Mouse (Mus musculus) layer of hippocampus, adult 11-12 months (tissue): Measurements from ENCODE around the gene Mphosph6.
A peak's percentile ranks its signal among the peaks of the same experiment; 100 is the strongest.

ENCODE experiments used
- DNase-seq: peaks from one replicate; pipeline ENCODE4 v3.0.0; 2022; ENCODE audit warnings: low spot score

Mphosph6 gene

GRCm38 (mm10) chr8:117801443-117802298 is at the start of gene Mphosph6:
TSS of gene Mphosph6 (minus strand) at chr8:117801943.
- DNase-seq, result peak; percentile 98

GRCm38 (mm10) chr8:117850420-117850819 is 48.7 kb upstream of the Mphosph6 start:
- no peak for DNase-seq

GRCm38 (mm10) chr8:117847865-117848264 is 46.1 kb upstream of the Mphosph6 start:
- DNase-seq, result no peak

- DNase-seq, result no peak
Measured at GRCm38 (mm10) chr8:117843694-117844093, 42.0 kb upstream of the Mphosph6 start.

GRCm38 (mm10) chr8:117813524-117813923 is 11.8 kb upstream of the Mphosph6 start:
- DNase-seq, result no peak

GRCm38 (mm10) chr8:117810676-117811075 is 8.9 kb upstream of the Mphosph6 start:
- DNase-seq, result no peak

- no peak for DNase-seq
Measured at GRCm38 (mm10) chr8:117805419-117805818, 3.7 kb upstream of the Mphosph6 start.

GRCm38 (mm10) chr8:117802299-117802689 is 551 bp upstream of the Mphosph6 start:
- no peak for DNase-seq

- DNase-seq, result no peak
Measured at GRCm38 (mm10) chr8:117798066-117798465, 3.7 kb downstream of the Mphosph6 start.

GRCm38 (mm10) chr8:117796464-117796863 is 5.3 kb downstream of the Mphosph6 start:
- DNase-seq, result no peak

GRCm38 (mm10) chr8:117794581-117794980 is 7.2 kb downstream of the Mphosph6 start:
- no peak for DNase-seq

GRCm38 (mm10) chr8:117792616-117793144 is 9.1 kb downstream of the Mphosph6 start:
- no peak for DNase-seq

- no peak for DNase-seq
Measured at GRCm38 (mm10) chr8:117786428-117786827, 15.3 kb downstream of the Mphosph6 start.

GRCm38 (mm10) chr8:117783021-117783420 is 18.7 kb downstream of the Mphosph6 start:
- DNase-seq, result no peak

- no peak for DNase-seq
Measured at GRCm38 (mm10) chr8:117781375-117782129, 20.2 kb downstream of the Mphosph6 start.

GRCm38 (mm10) chr8:117779344-117779743 is 22.4 kb downstream of the Mphosph6 start:
- no peak for DNase-seq

GRCm38 (mm10) chr8:117778531-117779322 is 23.0 kb downstream of the Mphosph6 start:
- DNase-seq, result no peak

- DNase-seq, result no peak
Measured at GRCm38 (mm10) chr8:117776075-117776474, 25.7 kb downstream of the Mphosph6 start.

- DNase-seq, result no peak
Measured at GRCm38 (mm10) chr8:117775626-117776025, 26.1 kb downstream of the Mphosph6 start.

- DNase-seq, result no peak
Measured at GRCm38 (mm10) chr8:117772597-117772996, 29.1 kb downstream of the Mphosph6 start.

- no peak for DNase-seq
Measured at GRCm38 (mm10) chr8:117772126-117772525, 29.6 kb downstream of the Mphosph6 start.
